Mouse (Mus musculus) heart, adult 18-20 months (tissue): ENCODE measurements around the gene Lce1j. TPM values are rescaled to one million over a fixed set of nuclear protein-coding genes. Genes with fewer than 3 reads are reported as not detected.
"Not testable (repeated sequence)": the region's sequence is repeated elsewhere in the genome, so short reads cannot be mapped to it uniquely, and the experiment has no call there.

Source experiments
- DNase-seq, 2 experiments: peaks; one replicate each; pipeline ENCODE4 v3.0.0; 2021 to 2022; ENCODE audit warnings: mixed read lengths in 1 of 2
- long read RNA-seq, 2 experiments: library from polyadenylated mRNA; stranded (forward); transcript quantifications; one replicate each; pipeline ENCODE4 v2.0.0; 2021
- total RNA-seq, 2 experiments: library from RNA; stranded (reverse); gene quantifications; 2 replicates each; pipeline ENCODE4 v1.2.3; 2021

The Lce1j gene
- not detected for total RNA-seq
- long read RNA-seq, experiment 1: 0 reads
- long read RNA-seq, experiment 2: 0 reads

- no peak for DNase-seq
Measured at GRCm38 (mm10) chr3:92790414-92790813, at the start of gene Lce1j. Gene Lce1j, minus strand, starts transcription at chr3:92790514.

DNA sequence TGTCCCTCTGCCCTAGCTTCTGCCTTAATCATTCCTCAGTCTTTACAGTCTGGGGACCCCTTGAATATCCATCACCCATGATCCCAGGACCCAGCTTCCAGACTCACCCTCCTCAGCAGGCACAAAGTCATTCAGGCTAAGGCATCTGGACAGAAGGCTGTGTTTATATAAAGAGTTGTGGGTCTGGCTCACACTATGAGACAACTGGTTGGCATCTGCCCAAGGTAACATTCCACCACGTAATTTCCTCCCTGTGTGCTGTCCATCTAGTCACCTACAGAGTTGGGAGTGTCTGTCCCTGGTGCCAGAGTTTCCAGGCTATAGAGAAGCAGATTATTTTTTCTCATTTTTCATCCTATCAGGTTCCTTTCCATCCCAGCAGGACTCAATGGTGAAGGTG lies 36.8 kb upstream of the Lce1j start, which contains the start of gene Kprp:
Gene Kprp (minus strand): TSS at position 140 of the 400 bp plus-strand sequence.
- no peak for DNase-seq

- DNase-seq: no peak
Measured at GRCm38 (mm10) chr3:92825808-92826207, 35.5 kb upstream of the Lce1j start.

GRCm38 (mm10) chr3:92816036-92816435 lies 25.7 kb upstream of the Lce1j start:
- DNase-seq: not testable (repeated sequence)

DNA sequence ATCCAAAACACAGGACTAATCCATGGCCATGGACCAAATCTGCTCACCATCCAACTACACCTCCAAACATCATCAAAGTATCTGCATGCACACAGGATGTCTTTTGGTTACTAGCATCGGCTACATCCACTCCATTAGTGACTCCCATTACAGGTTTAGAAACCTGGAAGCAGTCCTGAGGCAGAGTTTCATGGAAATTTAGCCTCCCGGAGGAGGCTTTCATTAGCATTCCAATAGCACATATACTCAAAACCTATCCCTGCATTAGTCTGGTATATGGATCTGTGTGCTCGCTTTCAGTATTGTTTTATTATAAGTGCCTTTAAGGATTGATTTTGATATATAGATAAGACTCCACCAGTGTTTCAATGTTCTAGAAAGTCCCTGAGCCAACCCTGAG lies 25.3 kb upstream of the Lce1j start:
- DNase-seq: no peak

DNA sequence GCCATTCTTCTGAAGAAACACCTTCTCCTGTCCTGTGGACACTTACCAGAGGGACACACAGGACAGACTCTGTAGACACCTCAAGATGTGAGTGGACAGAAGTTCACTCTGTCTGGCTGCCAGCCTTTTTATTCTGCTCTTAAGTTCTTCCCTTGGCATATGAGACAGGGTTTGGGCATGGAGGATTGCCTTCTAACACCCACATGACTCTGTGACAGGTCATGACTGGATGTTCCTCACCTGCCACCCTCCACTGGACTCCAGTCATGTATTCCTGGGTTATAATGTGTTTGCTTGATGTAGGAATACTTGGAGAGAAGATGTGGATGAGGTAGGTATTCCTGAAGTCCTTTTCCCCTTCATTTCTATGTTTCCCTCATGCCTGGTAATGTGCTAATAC lies 17.5 kb upstream of the Lce1j start, which contains the start of gene Lce1k:
Gene Lce1k (minus strand): TSS at position 101 of the 400 bp plus-strand sequence.
- DNase-seq: no peak

- DNase-seq: no peak
Measured at GRCm38 (mm10) chr3:92778799-92779198, 11.5 kb downstream of the Lce1j start, which contains the start of gene Lce1i. Gene Lce1i, minus strand, starts transcription at chr3:92778899.

GRCm38 (mm10) chr3:92771573-92771972 lies 18.7 kb downstream of the Lce1j start:
- no peak for DNase-seq

- no peak for DNase-seq
Measured at GRCm38 (mm10) chr3:92764965-92765364, 25.3 kb downstream of the Lce1j start, which contains the start of gene Lce1h. Gene Lce1h, minus strand, starts transcription at chr3:92765065.

DNA sequence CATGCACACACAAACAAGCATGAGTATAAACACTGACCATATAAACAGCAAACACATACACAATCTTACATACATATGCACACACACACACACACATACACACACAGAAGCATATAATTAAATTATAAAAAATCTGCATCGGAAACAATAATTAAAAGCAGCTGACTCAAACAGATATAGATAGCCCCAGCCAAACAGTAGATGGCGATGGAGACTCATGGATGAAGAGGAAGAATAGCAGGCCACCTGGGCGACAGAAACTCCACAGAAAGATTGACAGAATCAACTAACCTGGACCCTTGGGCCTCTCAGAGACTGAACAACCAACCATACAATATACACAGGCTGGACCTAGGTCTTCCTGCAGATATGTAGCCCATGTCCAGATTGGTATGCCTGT lies 37.1 kb downstream of the Lce1j start:
- DNase-seq: no peak

DNA sequence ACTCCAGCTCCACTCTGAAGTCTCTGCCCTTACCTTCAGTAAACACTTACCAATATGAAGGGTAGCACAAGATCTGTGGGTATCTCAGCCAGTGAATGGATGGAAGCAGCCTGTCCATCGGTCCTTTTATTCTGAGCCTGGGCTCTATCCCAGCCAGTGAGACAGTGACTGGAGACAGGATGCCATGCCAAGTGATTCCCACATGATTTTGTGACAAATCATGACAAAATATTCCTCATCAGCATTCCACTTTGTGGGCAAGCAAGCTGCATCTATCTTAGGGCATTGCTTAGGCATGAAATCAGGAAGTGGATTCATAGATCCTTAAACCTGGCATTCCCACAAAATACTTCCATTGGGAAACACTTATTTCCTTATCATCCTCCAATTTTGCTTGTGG lies 38.1 kb downstream of the Lce1j start, which contains the start of gene Lce1g:
Gene Lce1g (minus strand): TSS at position 101 of the 400 bp plus-strand sequence.
- DNase-seq: no peak

GRCm38 (mm10) chr3:92738996-92739395 lies 51.3 kb downstream of the Lce1j start, which contains the start of gene Gm38119:
Gene Gm38119, minus strand, starts transcription at chr3:92739096.
- no peak for DNase-seq

Other genes with a start within 250 kb of the Lce1j start
- not detected for gene Ivl, start 216.8 kb downstream of the Lce1j start, total RNA-seq
- not detected for gene Smcp, start 201.5 kb downstream of the Lce1j start, total RNA-seq
- not detected for gene 2210017I01Rik, start 183.0 kb downstream of the Lce1j start, total RNA-seq
- not detected for gene Lce6a, start 168.9 kb downstream of the Lce1j start, total RNA-seq
- gene Lce1a1, start 142.2 kb downstream of the Lce1j start, total RNA-seq: not detected
- gene Lce1b, start 133.6 kb downstream of the Lce1j start, total RNA-seq: not detected
- gene Lce1a2, start 120.2 kb downstream of the Lce1j start, total RNA-seq: not detected
- not detected for gene Lce1c, start 111.3 kb downstream of the Lce1j start, total RNA-seq
- not detected for gene Lce1d, start 103.3 kb downstream of the Lce1j start, total RNA-seq
- gene Lce1e, start 81.4 kb downstream of the Lce1j start, total RNA-seq: not detected
- not detected for gene Lce1f, start 70.2 kb downstream of the Lce1j start, total RNA-seq
- not detected for gene Gm38119, start 51.4 kb downstream of the Lce1j start, total RNA-seq
- gene Lce1g, start 38.2 kb downstream of the Lce1j start, total RNA-seq: not detected
- gene Lce1h, start 25.4 kb downstream of the Lce1j start, total RNA-seq: not detected
- not detected for gene Lce1i, start 11.6 kb downstream of the Lce1j start, total RNA-seq
- gene Lce1k, start 17.4 kb upstream of the Lce1j start, total RNA-seq: not detected
- gene Kprp, start 36.7 kb upstream of the Lce1j start, total RNA-seq: not detected
- gene Lce1l, start 60.8 kb upstream of the Lce1j start, total RNA-seq: not detected
- not detected for gene 2310050C09Rik, start 79.7 kb upstream of the Lce1j start, total RNA-seq
- gene Lce3a, start 135.7 kb upstream of the Lce1j start, total RNA-seq: not detected
- gene Lce3b, start 142.5 kb upstream of the Lce1j start, total RNA-seq: not detected
- not detected for gene Lce3c, start 154.0 kb upstream of the Lce1j start, total RNA-seq
- not detected for gene Lce3d, start 166.9 kb upstream of the Lce1j start, total RNA-seq
- gene Lce3e, start 176.5 kb upstream of the Lce1j start, total RNA-seq: not detected
- gene Lce3f, start 201.7 kb upstream of the Lce1j start, total RNA-seq: not detected
- gene Crct1, start 225.2 kb upstream of the Lce1j start, total RNA-seq: not detected
- gene Lce1m, start 228.5 kb upstream of the Lce1j start, total RNA-seq: not detected